Mouse (Mus musculus) liver, embryonic 14.5 days (tissue): ENCODE results near the gene 4930556J24Rik. TPM values are rescaled to one million over a fixed set of nuclear protein-coding genes. Genes with fewer than 3 reads are reported as not detected.

ENCODE experiments used
- ATAC-seq: fragments of 200-750 bp; cut with Nextera tagmentation; 2 replicates; pipeline ENCODE4 v1.8.0; 2017; ENCODE audit warnings: moderate number of reproducible peaks, mild to moderate bottlenecking, moderate library complexity; ENCODE audit not compliant: insufficient read depth
- DNase-seq, 3 experiments: peaks; one replicate each; pipeline ENCODE4 v3.0.0-alpha.2; 2012 to 2013; ENCODE audit warnings: low read depth in 3 of 3, low spot score in 3 of 3
- H3K27ac ChIP-seq: fragments of 300-500 bp; sonication (generic); 2 replicates; pipeline ENCODE4 v1.5.1; 2014; ENCODE audit warnings: moderate library complexity, mild to moderate bottlenecking, control low read depth, inconsistent platforms
- H3K27me3 ChIP-seq: fragments of 300-500 bp; sonication (generic); 2 replicates; pipeline ENCODE4 v1.6.1; 2014; ENCODE audit warnings: mild to moderate bottlenecking, low read length, moderate library complexity; ENCODE audit not compliant: control insufficient read depth, insufficient read depth
- H3K36me3 ChIP-seq: fragments of 300-500 bp; sonication (generic); replicated peaks from 2 replicates; pipeline ENCODE4 v1.6.1; 2014; ENCODE audit warnings: low read depth; ENCODE audit not compliant: control insufficient read depth, insufficient read depth
- H3K4me1 ChIP-seq, 2 experiments: fragments of 200-500 bp in 1 of 2; fragments of 300-500 bp in 1 of 2; sonication (generic) in 1 of 2; replicated peaks; 2 replicates each; pipeline ENCODE4 v1.6.1; 2012 to 2014; ENCODE audit warnings: antibody characterized with exemption in 1 of 2, inconsistent platforms in 1 of 2, low read length in 1 of 2; ENCODE audit not compliant: control insufficient read depth in 2 of 2, insufficient read depth in 2 of 2
- H3K4me2 ChIP-seq: fragments of 300-500 bp; sonication (generic); 2 replicates; pipeline ENCODE4 v1.6.1; 2014; ENCODE audit warnings: low read depth, mild to moderate bottlenecking, control low read depth, moderate library complexity
- H3K4me3 ChIP-seq, 2 experiments: fragments of 200-500 bp in 1 of 2; fragments of 300-500 bp in 1 of 2; sonication (generic) in 1 of 2; 2 replicates each; pipeline ENCODE4 v1.5.1; 2012 to 2014; ENCODE audit warnings: low read depth in 2 of 2, low read length in 2 of 2, mild to moderate bottlenecking in 2 of 2, control low read depth in 1 of 2, inconsistent platforms in 1 of 2, moderate library complexity in 1 of 2; ENCODE audit not compliant: insufficient read depth in 1 of 2
- H3K9ac ChIP-seq: fragments of 300-500 bp; sonication (generic); replicated peaks from 2 replicates; pipeline ENCODE4 v1.6.1; 2014; ENCODE audit warnings: mild to moderate bottlenecking, control low read depth, moderate library complexity
- H3K9me3 ChIP-seq: fragments of 300-500 bp; sonication (generic); 2 replicates; pipeline ENCODE4 v1.6.1; 2016; ENCODE audit warnings: low read length, mixed read lengths; ENCODE audit not compliant: control insufficient read depth
- CTCF ChIP-seq: IDR thresholded peaks from 2 replicates; pipeline ENCODE4 v1.5.1; 2016; ENCODE audit warnings: antibody characterized with exemption, low read depth, control low read depth
- EP300 ChIP-seq: IDR thresholded peaks from 2 replicates; pipeline ENCODE4 v1.6.1; 2016; ENCODE audit warnings: antibody characterized with exemption, low read depth
- WGBS: fragments of 180-500 bp; shearing (Covaris S2); extraction: QIAGEN DNeasy Blood & Tissue Kit; methylation state at CpG from one replicate; pipeline ENCODE4 v1.1.7; 2014; ENCODE audit not compliant: insufficient replicate concordance; 5-methylcytosine and 5-hydroxymethylcytosine counted together
- polyA plus RNA-seq, 2 experiments: library from polyadenylated mRNA; depleted of rRNA in 1 of 2; stranded (reverse) in 1 of 2; unstranded in 1 of 2; fragments of >200 nt; fragmentation: Nextera tagmentation in 1 of 2; extraction: Ambion mirVana in 1 of 2; gene quantifications; 2 replicates each; pipeline versions ENCODE4 v1.2.1 to v1.2.3; 2012 to 2014

4930556J24Rik gene
- polyA plus RNA-seq, 2 experiments = not detected

DNA sequence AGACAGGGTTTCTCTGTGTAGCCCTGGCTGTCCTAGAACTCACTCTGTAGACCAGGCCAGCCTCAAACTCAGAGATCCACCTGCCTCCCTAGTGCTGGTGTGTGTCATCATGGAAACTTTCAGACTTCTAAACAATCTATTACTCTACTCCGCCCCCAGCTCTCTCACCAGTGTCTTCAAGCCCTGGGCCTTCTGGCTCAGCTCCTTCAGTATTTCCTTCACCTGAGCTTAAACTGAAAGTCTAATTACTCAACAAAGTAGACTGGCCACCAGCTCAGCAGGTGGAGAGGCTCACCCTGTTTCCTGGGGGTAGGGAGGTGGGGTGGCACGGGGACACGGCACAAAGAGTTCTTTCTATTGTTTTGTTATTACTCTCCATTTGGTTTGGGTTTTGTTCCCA lies 74.1 kb downstream of the 4930556J24Rik start:
- Histone ChIP-seq H3K4me1 (no peaks in the 10 kb centered on the region), H3K9ac (no peak overlapping the region), H3K4me3 (no peak overlapping the region), H3K4me2 (no peak overlapping the region), H3K27ac (no peak overlapping the region), H3K9me3 (no peaks in the 10 kb centered on the region), H3K27me3 (no peaks in the 10 kb centered on the region), H3K36me3 (no peaks in the 10 kb centered on the region)
- ATAC-seq (no peak), DNase-seq (no peak)
- TF ChIP-seq EP300 (no peak), CTCF (no peak)
- 72% methylated on average over 3 of the region's 3 CpGs for WGBS

DNA sequence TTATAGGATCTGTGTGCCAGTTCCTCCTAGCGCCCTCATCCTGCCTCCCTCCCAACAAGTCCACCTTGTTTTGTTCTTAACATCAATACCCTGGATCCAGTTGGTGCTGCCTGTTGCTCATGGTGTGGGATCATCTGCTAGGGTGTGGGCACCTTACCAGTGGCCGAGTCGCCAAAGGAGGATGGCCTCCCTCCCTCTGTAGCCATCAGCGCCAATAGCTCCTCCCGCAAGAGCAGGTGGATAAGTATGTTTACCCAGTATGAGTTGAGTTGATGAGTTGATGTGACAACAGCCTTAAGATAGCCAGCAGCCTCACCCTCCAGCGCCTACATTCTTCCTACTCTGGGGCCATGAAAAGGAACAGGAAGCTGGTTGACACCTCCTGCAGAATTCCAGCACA lies 76.3 kb downstream of the 4930556J24Rik start:
- no peak overlapping the region for H3K4me3 ChIP-seq
- no peak overlapping the region for H3K27ac ChIP-seq
- no peak overlapping the region for H3K4me2 ChIP-seq
- H3K27me3 ChIP-seq = no peaks in the 10 kb centered on the region
- DNase-seq (no peak), ATAC-seq (no peak)
- no peaks in the 10 kb centered on the region for H3K36me3 ChIP-seq
- H3K9me3 ChIP-seq = no peaks in the 10 kb centered on the region
- no peak overlapping the region for H3K9ac ChIP-seq
- H3K4me1 ChIP-seq = peaks cover 0 to 2% of the 10 kb centered on the region in 2 experiments; a peak in 1 of 4 replicates
- no peak for TF ChIP-seq CTCF
- no peak for TF ChIP-seq EP300
- WGBS = 61% methylated on average over 6 of the region's 6 CpGs

- WGBS = 79% methylated on average over 1 of the region's 1 CpGs
- TF ChIP-seq CTCF = no peak
- TF ChIP-seq EP300 = no peak
- Histone ChIP-seq H3K27ac (no peak overlapping the region), H3K4me1 (peaks cover 0 to 4% of the 10 kb centered on the region in 2 experiments; a peak in 2 of 4 replicates), H3K9ac (no peak overlapping the region), H3K36me3 (no peaks in the 10 kb centered on the region), H3K4me3 (no peak overlapping the region), H3K27me3 (no peaks in the 10 kb centered on the region), H3K4me2 (no peak overlapping the region), H3K9me3 (no peaks in the 10 kb centered on the region)
- no peak for DNase-seq
- no peak for ATAC-seq
Measured at GRCm38 (mm10) chr11:3895933-3896332, 80.6 kb downstream of the 4930556J24Rik start.

DNA sequence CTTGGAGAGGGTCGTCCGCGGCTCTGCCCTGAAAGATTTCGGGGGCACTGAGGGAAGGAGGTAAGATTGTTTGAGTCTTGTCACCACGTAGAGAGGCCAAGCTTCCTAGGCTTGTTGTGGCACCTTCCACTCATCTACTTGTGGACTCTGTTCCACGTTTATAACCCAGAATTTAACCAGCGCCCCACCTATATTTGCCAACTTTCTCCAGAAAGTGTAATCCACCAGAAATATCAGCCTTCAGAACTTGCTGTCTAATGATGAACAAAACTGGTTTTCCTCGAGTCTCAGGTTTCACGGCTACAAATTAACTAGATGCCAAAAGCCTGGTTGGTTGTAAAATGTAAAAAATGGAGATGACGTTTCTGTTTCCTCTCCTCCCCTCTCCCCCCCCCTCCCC lies 81.1 kb downstream of the 4930556J24Rik start:
- no peaks in the 10 kb centered on the region for H3K27me3 ChIP-seq
- no peak overlapping the region for H3K27ac ChIP-seq
- peaks cover 0 to 4% of the 10 kb centered on the region in 2 experiments; a peak in 2 of 4 replicates for H3K4me1 ChIP-seq
- WGBS = 5% methylated on average over 10 of the region's 10 CpGs
- ATAC-seq (no peak), DNase-seq (no peak)
- peak overlapping the region; percentile 45 to 74 for H3K4me3 ChIP-seq
- H3K4me2 ChIP-seq = peak overlapping the region; percentile 65
- no peaks in the 10 kb centered on the region for H3K9me3 ChIP-seq
- H3K9ac ChIP-seq = peak overlapping the region; percentile 10; the same call in 1 of the 2 replicates
- no peaks in the 10 kb centered on the region for H3K36me3 ChIP-seq
- TF ChIP-seq CTCF = no peak
- TF ChIP-seq EP300 = no peak

- DNase-seq (peak; percentile 77 to 87 (median 79)), ATAC-seq (peak; percentile 94)
- Histone ChIP-seq H3K9ac (peak within 1 kb of the TSS; percentile 19), H3K4me1 (peaks cover 0 to 4% of the 10 kb centered on the region in 2 experiments; a peak in 2 of 4 replicates), H3K4me2 (peak within 1 kb of the TSS; percentile 65), H3K27ac (no peak within 1 kb of the TSS), H3K4me3 (peak within 1 kb of the TSS; percentile 45 to 74), H3K27me3 (no peaks in the 10 kb centered on the region), H3K36me3 (no peaks in the 10 kb centered on the region), H3K9me3 (no peaks in the 10 kb centered on the region)
- TF ChIP-seq EP300 (no peak), CTCF (no peak)
- WGBS = 6% methylated on average over 46 of the region's 46 CpGs
Measured at GRCm38 (mm10) chr11:3894406-3895281, 81.9 kb downstream of the 4930556J24Rik start, which contains the start of the genes 4921536K21Rik and Dusp18. Gene 4921536K21Rik (minus strand): TSS chr11:3895098. Gene Dusp18 (plus strand): TSS chr11:3895240.
